35 mouse cellular contexts compared by ENCODE assay signal in the genomic region with DNA sequence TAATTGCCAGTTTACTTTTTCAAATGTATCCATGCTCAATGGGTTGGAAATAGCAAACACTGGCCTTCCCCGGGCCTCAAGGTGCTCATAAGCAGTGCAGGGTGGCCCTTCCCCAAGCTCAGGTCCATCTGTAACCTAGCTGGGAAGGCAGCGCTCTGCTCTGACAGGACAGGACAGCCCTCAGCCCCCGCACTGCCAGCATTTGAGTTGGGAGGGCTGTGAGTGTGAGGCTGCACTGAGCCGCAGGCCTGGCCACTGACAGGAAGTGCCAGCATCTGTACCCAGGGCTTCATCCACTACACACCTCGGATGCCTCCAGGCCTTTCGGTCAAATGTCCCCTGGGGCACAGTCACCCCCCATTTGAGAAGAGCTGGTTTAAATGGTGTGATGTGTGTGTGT. TPM values are rescaled to one million over a fixed set of nuclear protein-coding genes. Genes with fewer than 3 reads are reported as not detected.
"Had no signal": no experiment of that assay in that cellular context is flagged by ENCODE, and none has a peak within 500 bp of the region (broad histone marks: within the 10 kb centered on the region; RNA-seq: fewer than 3 reads in every experiment).

No protein-coding gene starts in this region.

- H3K36me3 ChIP-seq: limb, embryonic 10.5 days; limb, embryonic 12.5 days; limb, embryonic 13.5 days; limb, embryonic 15.5 days; liver, embryonic 12.5 days; liver, embryonic 13.5 days; liver, embryonic 15.5 days; lung, embryonic 15.5 days; midbrain, embryonic 12.5 days; midbrain, embryonic 15.5 days had no signal

- H3K4me2 ChIP-seq: limb, embryonic 12.5 days; limb, embryonic 13.5 days; limb, embryonic 15.5 days; liver, embryonic 11.5 days; liver, embryonic 12.5 days; liver, embryonic 13.5 days; liver, embryonic 15.5 days; lung, embryonic 14.5 days; lung, embryonic 15.5 days; midbrain, embryonic 11.5 days; midbrain, embryonic 12.5 days; midbrain, embryonic 15.5 days had no signal

- DNase-seq: left cerebral cortex, postnatal 4 days; liver; liver, embryonic 13.5 days; liver, postnatal 0 days; lung, adult 18-20 months; lung, adult 2 months; lung, embryonic 14.5 days; lung, postnatal 10 days; lung, postnatal 14 days; lung, postnatal 36 days; lung, postnatal 4 days; midbrain, embryonic 14.5 days had no signal

- H3K27me3 ChIP-seq: limb, embryonic 15.5 days; liver, embryonic 12.5 days; liver, embryonic 13.5 days; liver, embryonic 15.5 days; lung, embryonic 15.5 days; midbrain, embryonic 12.5 days; midbrain, embryonic 15.5 days had no signal

- H3K4me1 ChIP-seq: limb, embryonic 10.5 days; limb, embryonic 12.5 days; limb, embryonic 13.5 days; limb, embryonic 15.5 days; liver, embryonic 12.5 days; liver, embryonic 13.5 days; liver, embryonic 15.5 days; lung, embryonic 15.5 days; megakaryocyte, embryonic 14.5 days; midbrain, embryonic 12.5 days; midbrain, embryonic 15.5 days had no signal

- H3K9me3 ChIP-seq: limb, embryonic 10.5 days; limb, embryonic 15.5 days; liver, embryonic 13.5 days; lung, embryonic 15.5 days; midbrain, embryonic 15.5 days had no signal

- H3K4me3 ChIP-seq: left cerebral cortex, adult 2 months; limb, embryonic 10.5 days; limb, embryonic 12.5 days; limb, embryonic 13.5 days; limb, embryonic 15.5 days; liver, embryonic 12.5 days; liver, embryonic 13.5 days; liver, embryonic 15.5 days; lung, embryonic 15.5 days; megakaryocyte, embryonic 14.5 days; midbrain, embryonic 12.5 days; midbrain, embryonic 15.5 days; myocyte had no signal

- ATAC-seq: liver, embryonic 12.5 days; liver, postnatal 0 days; lung, postnatal 0 days; midbrain, embryonic 15.5 days; midbrain, embryonic 16.5 days had no signal

- H3K27ac ChIP-seq: left cerebral cortex, adult 2 months; limb, embryonic 10.5 days; limb, embryonic 12.5 days; limb, embryonic 13.5 days; limb, embryonic 15.5 days; liver, embryonic 12.5 days; liver, embryonic 13.5 days; liver, embryonic 14.5 days; liver, embryonic 15.5 days; lung, embryonic 15.5 days; macrophage; midbrain, embryonic 12.5 days; midbrain, embryonic 15.5 days had no signal

- H3K9ac ChIP-seq: limb, embryonic 12.5 days; limb, embryonic 13.5 days; limb, embryonic 15.5 days; liver, embryonic 12.5 days; liver, embryonic 13.5 days; liver, embryonic 14.5 days; liver, embryonic 15.5 days; liver, postnatal 0 days; lung, embryonic 14.5 days; lung, embryonic 15.5 days; midbrain, embryonic 12.5 days; midbrain, embryonic 15.5 days had no signal

RNA-seq across cellular contexts. Expression of gene Grip2, which starts 11.1 kb away (rescaled TPM):
- total RNA-seq: liver, adult 2 months; megakaryocyte progenitor cell, adult 5-6 weeks; megakaryocyte, adult 5-6 weeks; megakaryocyte-erythroid progenitor cell, adult 5-6 weeks; monocyte, adult 5-6 weeks had no signal
- polyA plus RNA-seq: liver, postnatal 0 days; macrophage had no signal
